In genomic region chr19:4051741-4052515, GRCm38 (mm10) we compare ENCODE assay signal across 9 mouse cellular contexts. TPM values are rescaled to one million over a fixed set of nuclear protein-coding genes. Genes with fewer than 3 reads are reported as not detected.
DNase-seq lines count a peak whose midpoint lies in the region; ATAC-seq lines count a peak whose summit lies in the region.
"Had no signal": no experiment of that assay in that cellular context is flagged by ENCODE, and none has a peak within 500 bp of the region (broad histone marks: within the 10 kb centered on the region; RNA-seq: fewer than 3 reads in every experiment).

No protein-coding gene starts in this region.

- H3K36me3 ChIP-seq in midbrain, embryonic 11.5 days (ENCODE audit: control insufficient read depth, insufficient read depth, low read length): no peaks in the 10 kb centered on the region
- no peaks in the 10 kb centered on the region for H3K36me3 ChIP-seq in midbrain, embryonic 16.5 days (ENCODE audit: control insufficient read depth, insufficient read depth, low read length)
- H3K36me3 ChIP-seq in limb, embryonic 10.5 days: no peaks in the 10 kb centered on the region
- H3K36me3 ChIP-seq: heart, embryonic 13.5 days had no signal

- peak; percentile 96 for DNase-seq in midbrain, embryonic 11.5 days (ENCODE audit: low spot score, missing footprints)
- DNase-seq in NIH3T3 (ENCODE audit: low read depth): peak; percentile 80
- DNase-seq in cerebellum, adult 18-20 months: peak; percentile 62 to 76
- DNase-seq in gastrocnemius, postnatal 36 days: peak; percentile 54 to 61
- peak; percentile 85 for DNase-seq in limb, embryonic 10.5 days (ENCODE audit: low spot score)
- peak; percentile 88 for DNase-seq in retina, embryonic 14.5 days (ENCODE audit: low spot score)

- H3K27ac ChIP-seq in midbrain, embryonic 11.5 days (ENCODE audit: low read depth, low read length): no peak overlapping the region
- H3K27ac ChIP-seq in midbrain, embryonic 16.5 days (ENCODE audit: low read length): no peak overlapping the region
- H3K27ac ChIP-seq in limb, embryonic 10.5 days: no peak overlapping the region
- H3K27ac ChIP-seq: heart, embryonic 13.5 days had no signal

- intact Hi-C loops in gastrocnemius, postnatal 36 days (cut with DNase I): loop anchor here (2.0 kb wide), 1 partner anchor 175 kb away; no protein-coding TSS in a partner anchor

- no peak for ATAC-seq in midbrain, embryonic 11.5 days (ENCODE audit: low FRiP score)
- no peak for ATAC-seq in midbrain, embryonic 16.5 days
- no peak for ATAC-seq in erythroid progenitor cell, adult 5-6 weeks (replicated peaks; ENCODE audit: low FRiP score, poor library complexity, severe bottlenecking)

- no peaks in the 10 kb centered on the region for H3K9me3 ChIP-seq in midbrain, embryonic 11.5 days (ENCODE audit: control insufficient read depth, low read length)
- H3K9me3 ChIP-seq in midbrain, embryonic 16.5 days (replicated peaks; ENCODE audit: control insufficient read depth, low read length, poor library complexity, severe bottlenecking): no peaks in the 10 kb centered on the region
- H3K9me3 ChIP-seq in limb, embryonic 10.5 days (replicated peaks): no peaks in the 10 kb centered on the region

- H3K4me3 ChIP-seq in midbrain, embryonic 11.5 days (ENCODE audit: low read depth, low read length): no peak overlapping the region
- no peak overlapping the region for H3K4me3 ChIP-seq in midbrain, embryonic 16.5 days (ENCODE audit: low read depth, low read length)
- no peak overlapping the region for H3K4me3 ChIP-seq in limb, embryonic 10.5 days
- H3K4me3 ChIP-seq: heart, embryonic 13.5 days had no signal

- no peaks in the 10 kb centered on the region for H3K4me1 ChIP-seq in midbrain, embryonic 11.5 days (ENCODE audit: control insufficient read depth, insufficient read depth, low read length)
- H3K4me1 ChIP-seq in midbrain, embryonic 16.5 days (ENCODE audit: control insufficient read depth, insufficient read depth, low read length): no peaks in the 10 kb centered on the region
- H3K4me1 ChIP-seq in limb, embryonic 10.5 days: no peaks in the 10 kb centered on the region

- H3K9ac ChIP-seq in midbrain, embryonic 11.5 days (ENCODE audit: low read length): no peak overlapping the region
- H3K9ac ChIP-seq in midbrain, embryonic 16.5 days (ENCODE audit: low read depth, low read length): no peak overlapping the region
- H3K9ac ChIP-seq: heart, embryonic 13.5 days had no signal

- no peaks in the 10 kb centered on the region for H3K27me3 ChIP-seq in midbrain, embryonic 11.5 days (ENCODE audit: control insufficient read depth, insufficient read depth, low read length)
- H3K27me3 ChIP-seq in midbrain, embryonic 16.5 days (ENCODE audit: control insufficient read depth, insufficient read depth, low read depth, low read length): no peaks in the 10 kb centered on the region
- H3K27me3 ChIP-seq in limb, embryonic 10.5 days (ENCODE audit: low read depth, poor library complexity, severe bottlenecking): no peaks in the 10 kb centered on the region
- H3K27me3 ChIP-seq: heart, embryonic 13.5 days had no signal

- no peak overlapping the region for H3K4me2 ChIP-seq in midbrain, embryonic 11.5 days
- no peak overlapping the region for H3K4me2 ChIP-seq in midbrain, embryonic 16.5 days (ENCODE audit: low read length)
- H3K4me2 ChIP-seq: heart, embryonic 13.5 days had no signal

- WGBS in midbrain, embryonic 11.5 days: 56% methylated on average over 10 of the region's 10 CpGs
- 50% methylated on average over 10 of the region's 10 CpGs for WGBS in midbrain, embryonic 16.5 days
- 55% methylated on average over 10 of the region's 10 CpGs for WGBS in limb, embryonic 10.5 days

RNA-seq across cellular contexts. Expression of gene Gstp2, which starts 6.1 kb away (rescaled TPM):
- polyA plus RNA-seq in midbrain, embryonic 11.5 days (2014; fragmentation: Nextera tagmentation; extraction: Ambion mirVana): 1.1 and 3.8 TPM in 2 replicates
- 1.3 and 5.2 TPM in 2 replicates for polyA plus RNA-seq in midbrain, embryonic 16.5 days (2015; fragmentation: Nextera tagmentation; extraction: Ambion mirVana)
- total RNA-seq in gastrocnemius, postnatal 36 days (2021): 100 to 1,000 TPM; 148 to 162 TPM
- polyA plus RNA-seq in limb, embryonic 10.5 days (2016; fragmentation: Nextera tagmentation; extraction: Ambion mirVana): 0.62 and 0.88 TPM in 2 replicates
- total RNA-seq in erythroid progenitor cell, adult 5-6 weeks (2015; ENCODE audit: low replicate concordance): 3.2 TPM in 1 of 2 replicates, not detected in the other
- total RNA-seq in erythroid progenitor cell, adult 5-6 weeks (2017; ENCODE audit: low replicate concordance): 3.2 TPM in 1 of 2 replicates, not detected in the other

RNA-seq across cellular contexts. Expression of gene Gstp3, which starts 7.4 kb away (rescaled TPM):
- not detected in 2 replicates for polyA plus RNA-seq in midbrain, embryonic 11.5 days (2014; fragmentation: Nextera tagmentation; extraction: Ambion mirVana)
- not detected in 2 replicates for polyA plus RNA-seq in midbrain, embryonic 16.5 days (2015; fragmentation: Nextera tagmentation; extraction: Ambion mirVana)
- total RNA-seq in gastrocnemius, postnatal 36 days (2021): not detected
- not detected in 2 replicates for polyA plus RNA-seq in limb, embryonic 10.5 days (2016; fragmentation: Nextera tagmentation; extraction: Ambion mirVana)
- total RNA-seq in erythroid progenitor cell, adult 5-6 weeks (2015; ENCODE audit: low replicate concordance): 8.8 and 15.9 TPM in 2 replicates
- 16.8 and 19.8 TPM in 2 replicates for total RNA-seq in erythroid progenitor cell, adult 5-6 weeks (2017; ENCODE audit: low replicate concordance)

RNA-seq across cellular contexts. Expression of gene Gstp1, which starts 14.1 kb away (rescaled TPM):
- polyA plus RNA-seq in midbrain, embryonic 11.5 days (2014; fragmentation: Nextera tagmentation; extraction: Ambion mirVana): 337 and 342 TPM in 2 replicates
- polyA plus RNA-seq in midbrain, embryonic 16.5 days (2015; fragmentation: Nextera tagmentation; extraction: Ambion mirVana): 534 and 577 TPM in 2 replicates
- total RNA-seq in gastrocnemius, postnatal 36 days (2021): 100 to 1,000 TPM; 344 to 368 TPM
- polyA plus RNA-seq in limb, embryonic 10.5 days (2016; fragmentation: Nextera tagmentation; extraction: Ambion mirVana): 478 and 510 TPM in 2 replicates
- total RNA-seq in erythroid progenitor cell, adult 5-6 weeks (2015; ENCODE audit: low replicate concordance): 115 and 185 TPM in 2 replicates
- total RNA-seq in erythroid progenitor cell, adult 5-6 weeks (2017; ENCODE audit: low replicate concordance): 22.8 and 23.9 TPM in 2 replicates

RNA-seq across cellular contexts. Expression of gene Cabp2, which starts 29.4 kb away (rescaled TPM):
- not detected in 2 replicates for polyA plus RNA-seq in midbrain, embryonic 11.5 days (2014; fragmentation: Nextera tagmentation; extraction: Ambion mirVana)
- 0.44 TPM in 1 of 2 replicates, not detected in the other for polyA plus RNA-seq in midbrain, embryonic 16.5 days (2015; fragmentation: Nextera tagmentation; extraction: Ambion mirVana)
- not detected for total RNA-seq in gastrocnemius, postnatal 36 days (2021)
- not detected in 2 replicates for polyA plus RNA-seq in limb, embryonic 10.5 days (2016; fragmentation: Nextera tagmentation; extraction: Ambion mirVana)
- total RNA-seq in erythroid progenitor cell, adult 5-6 weeks (2015; ENCODE audit: low replicate concordance): not detected in 2 replicates
- not detected in 2 replicates for total RNA-seq in erythroid progenitor cell, adult 5-6 weeks (2017; ENCODE audit: low replicate concordance)
- polyA plus RNA-seq: heart, embryonic 13.5 days had no signal

RNA-seq across cellular contexts. Expression of gene Ndufv1, which starts 39.3 kb away (rescaled TPM):
- 180 TPM in 2 replicates for polyA plus RNA-seq in midbrain, embryonic 11.5 days (2014; fragmentation: Nextera tagmentation; extraction: Ambion mirVana)
- polyA plus RNA-seq in midbrain, embryonic 16.5 days (2015; fragmentation: Nextera tagmentation; extraction: Ambion mirVana): 234 and 247 TPM in 2 replicates
- total RNA-seq in gastrocnemius, postnatal 36 days (2021): 100 to 1,000 TPM; 417 to 445 TPM
- polyA plus RNA-seq in limb, embryonic 10.5 days (2016; fragmentation: Nextera tagmentation; extraction: Ambion mirVana): 220 and 221 TPM in 2 replicates
- total RNA-seq in erythroid progenitor cell, adult 5-6 weeks (2015; ENCODE audit: low replicate concordance): 77.1 and 96.6 TPM in 2 replicates
- total RNA-seq in erythroid progenitor cell, adult 5-6 weeks (2017; ENCODE audit: low replicate concordance): 161 and 207 TPM in 2 replicates
